Mouse (Mus musculus): ENCODE data around the gene Tec. TPM values are rescaled to one million over a fixed set of nuclear protein-coding genes. Genes with fewer than 3 reads are reported as not detected.

Gene Tec
- total and polyA plus RNA-seq, 3 experiments = 7.9 to 25.9 (median 20.1) TPM

GRCm38 (mm10) chr5:72902876-72903516 is 34.7 kb upstream of the Tec start:
- no peak for TF ChIP-seq ETS1 (conservative IDR thresholded peaks at IDR 0.05; ENCODE audit: low read depth, low read length)
- no peak for TF ChIP-seq GABPA (IDR thresholded peaks at IDR 0.05; ENCODE audit: insufficient replicate concordance, low read depth, low read length)
- no peak for TF ChIP-seq USF1 (IDR thresholded peaks at IDR 0.05; ENCODE audit: low read depth, low read length)
- no peak for TF ChIP-seq SMC3 (IDR thresholded peaks at IDR 0.05; ENCODE audit: low read depth, low read length)
- no peak for TF ChIP-seq MAX (IDR thresholded peaks at IDR 0.05; ENCODE audit: low read length)
- TF ChIP-seq NELFE (IDR thresholded peaks at IDR 0.05; ENCODE audit: low read depth, low read length) = no peak
- no peak for TF ChIP-seq MAFK (IDR thresholded peaks at IDR 0.05; ENCODE audit: insufficient replicate concordance, low read length)
- no peak for TF ChIP-seq HCFC1 (IDR thresholded peaks at IDR 0.05; ENCODE audit: low read depth, low read length)
- no peak for TF ChIP-seq CHD2 (IDR thresholded peaks at IDR 0.05; ENCODE audit: low read length)
- no peak for TF ChIP-seq RAD21 (IDR thresholded peaks at IDR 0.05; ENCODE audit: low read depth, low read length)
- no peaks in the 10 kb centered on the region for H3K4me1 ChIP-seq (ENCODE audit: control insufficient read depth in 1 of 2, insufficient read depth in 2 of 2)
- peaks cover 3% of the 10 kb centered on the region for H3K27me3 ChIP-seq (replicated peaks)
- no peak for DNase-seq (ENCODE audit: extremely low read depth)
- H3K4me3 ChIP-seq (replicated peaks in 1 of 3; ENCODE audit: low read depth in 2 of 3, low read length in 2 of 3, poor library complexity in 1 of 3) = no peak overlapping the region
- no peaks in the 10 kb centered on the region for H3K9me3 ChIP-seq (replicated peaks; ENCODE audit: low read length)
- dilution Hi-C loops (cut with MboI; ENCODE audit: extremely low pct_ligation_motif_present, extremely low pct_unique_long_range_greater_than_20kb, low sequenced_read_pairs) = no loop called here
- no peaks in the 10 kb centered on the region for H3K36me3 ChIP-seq (replicated peaks in 1 of 2; ENCODE audit: control insufficient read depth in 1 of 2, insufficient read depth in 1 of 2, low read length in 1 of 2)
- H3K79me2 ChIP-seq (replicated peaks; ENCODE audit: control insufficient read depth, extremely low read depth, insufficient read depth, poor library complexity, severe bottlenecking) = no peaks in the 10 kb centered on the region
- H3K9ac ChIP-seq (ENCODE audit: insufficient read depth, low read depth) = no peak overlapping the region
- in situ Hi-C loops (cut with MboI; ENCODE audit: low pct_ligation_motif_present, low pct_unique_long_range_greater_than_20kb, low sequenced_read_pairs) = no loop called here
- H3K27ac ChIP-seq (ENCODE audit: insufficient read depth, low read depth) = no peak overlapping the region
- no peak overlapping the region for H3K4me2 ChIP-seq (ENCODE audit: insufficient read depth, low read depth, poor library complexity, severe bottlenecking)

- Histone ChIP-seq H3K36me3 (replicated peaks in 1 of 2; ENCODE audit: control insufficient read depth in 1 of 2, insufficient read depth in 1 of 2, low read length in 1 of 2) (no peaks in the 10 kb centered on the region), H3K4me2 (ENCODE audit: insufficient read depth, low read depth, poor library complexity, severe bottlenecking) (no peak overlapping the region), H3K4me1 (ENCODE audit: control insufficient read depth in 1 of 2, insufficient read depth in 2 of 2) (no peaks in the 10 kb centered on the region), H3K27ac (ENCODE audit: insufficient read depth, low read depth) (no peak overlapping the region), H3K27me3 (replicated peaks) (no peaks in the 10 kb centered on the region), H3K9ac (ENCODE audit: insufficient read depth, low read depth) (no peak overlapping the region), H3K79me2 (replicated peaks; ENCODE audit: control insufficient read depth, extremely low read depth, insufficient read depth, poor library complexity, severe bottlenecking) (no peaks in the 10 kb centered on the region), H3K9me3 (replicated peaks; ENCODE audit: low read length) (no peaks in the 10 kb centered on the region), H3K4me3 (replicated peaks in 1 of 3; ENCODE audit: low read depth in 2 of 3, low read length in 2 of 3, poor library complexity in 1 of 3) (no peak overlapping the region)
- in situ Hi-C loops (cut with MboI; ENCODE audit: low pct_ligation_motif_present, low pct_unique_long_range_greater_than_20kb, low sequenced_read_pairs) (no loop called here), dilution Hi-C loops (cut with MboI; ENCODE audit: extremely low pct_ligation_motif_present, extremely low pct_unique_long_range_greater_than_20kb, low sequenced_read_pairs) (no loop called here)
- DNase-seq (ENCODE audit: extremely low read depth) = no peak
- TF ChIP-seq SMC3 (IDR thresholded peaks at IDR 0.05; ENCODE audit: low read depth, low read length) (no peak), HCFC1 (IDR thresholded peaks at IDR 0.05; ENCODE audit: low read depth, low read length) (no peak), JUN (IDR thresholded peaks at IDR 0.05; ENCODE audit: insufficient read depth, low read depth, low read length) (no peak), MAX (IDR thresholded peaks at IDR 0.05; ENCODE audit: low read length) (no peak), MAFK (IDR thresholded peaks at IDR 0.05; ENCODE audit: insufficient replicate concordance, low read length) (no peak), CHD2 (IDR thresholded peaks at IDR 0.05; ENCODE audit: low read length) (no peak), NELFE (IDR thresholded peaks at IDR 0.05; ENCODE audit: low read depth, low read length) (no peak), MEF2A (IDR thresholded peaks at IDR 0.05; ENCODE audit: borderline replicate concordance, low read depth, low read length) (no peak), TBP (conservative IDR thresholded peaks at IDR 0.05; ENCODE audit: low read depth, low read length) (no peak), RAD21 (IDR thresholded peaks at IDR 0.05; ENCODE audit: low read depth, low read length) (no peak), PAX5 (IDR thresholded peaks at IDR 0.05; ENCODE audit: low read length) (no peak), BHLHE40 (IDR thresholded peaks at IDR 0.05; ENCODE audit: low read depth, low read length) (no peak)
Observed at GRCm38 (mm10) chr5:72902312-72902711, 34.0 kb upstream of the Tec start.

Data from CH12.LX (cell line).